Mouse (Mus musculus) forebrain, embryonic 13.5 days (tissue): ENCODE data around the gene Ilkap. TPM values are rescaled to one million over a fixed set of nuclear protein-coding genes. Genes with fewer than 3 reads are reported as not detected.

Source experiments
- ATAC-seq: fragments of 200-750 bp; cut with Nextera tagmentation; 2 replicates; pipeline ENCODE4 v1.8.0; 2017
- H3K27ac ChIP-seq: fragments of 300-500 bp; sonication (generic); 2 replicates; pipeline ENCODE4 v1.5.1; 2015; ENCODE audit warnings: inconsistent platforms, mild to moderate bottlenecking, moderate library complexity
- H3K27me3 ChIP-seq: fragments of 300-500 bp; sonication (generic); 2 replicates; pipeline ENCODE4 v1.6.1; 2015; ENCODE audit warnings: mild to moderate bottlenecking, inconsistent platforms
- H3K36me3 ChIP-seq: fragments of 300-500 bp; sonication (generic); 2 replicates; pipeline ENCODE4 v1.6.1; 2015; ENCODE audit warnings: mild to moderate bottlenecking, inconsistent platforms; ENCODE audit not compliant: poor library complexity, severe bottlenecking
- H3K4me1 ChIP-seq: fragments of 300-500 bp; sonication (generic); 2 replicates; pipeline ENCODE4 v1.6.1; 2015; ENCODE audit warnings: inconsistent platforms
- H3K4me2 ChIP-seq: fragments of 300-500 bp; sonication (generic); 2 replicates; pipeline ENCODE4 v1.6.1; 2015; ENCODE audit warnings: inconsistent platforms, mild to moderate bottlenecking, moderate library complexity
- H3K4me3 ChIP-seq: fragments of 300-500 bp; sonication (generic); 2 replicates; pipeline ENCODE4 v1.5.1; 2015; ENCODE audit warnings: mild to moderate bottlenecking, inconsistent platforms
- H3K9ac ChIP-seq: fragments of 300-500 bp; sonication (generic); 2 replicates; pipeline ENCODE4 v1.6.1; 2015; ENCODE audit warnings: mild to moderate bottlenecking, inconsistent platforms
- H3K9me3 ChIP-seq: fragments of 300-500 bp; sonication (generic); replicated peaks from 2 replicates; pipeline ENCODE4 v1.6.1; 2016; ENCODE audit warnings: inconsistent platforms
- WGBS: fragments of 180-500 bp; shearing (Covaris S2); methylation state at CpG from one replicate; pipeline ENCODE4 v1.1.7; 2015; 5-methylcytosine and 5-hydroxymethylcytosine counted together
- polyA plus RNA-seq: library from polyadenylated mRNA; unstranded; fragments of >200 nt; fragmentation: Nextera tagmentation; extraction: Ambion mirVana; gene quantifications from 2 replicates; pipeline ENCODE4 v1.2.1, GENCODE M21; 2015

Gene Ilkap
- polyA plus RNA-seq = 162 and 181 TPM in 2 replicates

DNA sequence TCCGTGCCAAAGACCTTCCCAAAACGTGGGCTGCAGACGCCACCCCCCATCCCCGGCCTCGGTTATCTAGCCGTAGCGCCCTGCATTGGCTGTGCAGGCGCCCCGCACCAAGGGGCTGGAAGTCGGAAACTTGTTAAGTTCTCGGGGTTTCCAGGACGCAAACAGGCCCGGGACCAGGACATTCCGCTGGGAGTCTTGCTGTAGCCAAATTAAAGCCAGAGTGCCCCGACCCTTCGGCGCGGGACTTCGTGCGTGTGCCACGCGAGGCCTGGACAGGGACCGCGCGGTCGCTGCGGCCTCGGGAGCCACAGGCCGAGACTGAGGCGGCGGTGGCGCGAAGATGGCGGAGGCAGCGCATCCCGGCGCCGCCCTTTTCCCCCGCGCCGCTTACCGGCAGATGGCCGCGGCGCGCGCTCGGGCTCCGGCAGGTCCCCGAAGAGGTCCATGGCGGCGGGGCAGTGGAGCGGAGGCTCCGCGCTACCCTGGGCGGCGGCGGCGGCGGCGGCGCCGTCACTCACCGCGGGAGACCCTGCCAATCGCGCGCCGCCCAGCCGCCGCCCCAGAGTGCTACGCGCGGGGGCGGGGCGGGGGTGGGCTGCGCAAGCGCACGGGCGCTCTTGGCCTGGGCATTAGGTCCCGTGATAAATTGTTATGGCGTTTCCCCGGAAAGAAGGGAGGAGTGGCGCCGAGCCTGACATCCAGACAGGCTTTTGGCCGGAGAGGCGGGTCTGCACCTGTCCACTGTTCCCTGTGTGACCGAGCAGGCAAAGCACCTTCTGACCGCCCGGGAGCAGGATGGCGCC is at the start of gene Ilkap:
Ilkap (minus strand) TSS at position 556 of the 803 bp plus-strand sequence.
- Histone ChIP-seq H3K4me3 (peak within 1 kb of the TSS; percentile 86), H3K27me3 (no peaks in the 10 kb centered on the region), H3K9ac (peak within 1 kb of the TSS; percentile 89), H3K4me1 (peaks cover 29% of the 10 kb centered on the region), H3K4me2 (peak within 1 kb of the TSS; percentile 96), H3K36me3 (peaks cover 22% of the 10 kb centered on the region), H3K9me3 (no peaks in the 10 kb centered on the region), H3K27ac (peak within 1 kb of the TSS; percentile 84)
- under 1% methylated on average over 88 of the region's 91 CpGs for WGBS
- ATAC-seq = peak; percentile 98

DNA sequence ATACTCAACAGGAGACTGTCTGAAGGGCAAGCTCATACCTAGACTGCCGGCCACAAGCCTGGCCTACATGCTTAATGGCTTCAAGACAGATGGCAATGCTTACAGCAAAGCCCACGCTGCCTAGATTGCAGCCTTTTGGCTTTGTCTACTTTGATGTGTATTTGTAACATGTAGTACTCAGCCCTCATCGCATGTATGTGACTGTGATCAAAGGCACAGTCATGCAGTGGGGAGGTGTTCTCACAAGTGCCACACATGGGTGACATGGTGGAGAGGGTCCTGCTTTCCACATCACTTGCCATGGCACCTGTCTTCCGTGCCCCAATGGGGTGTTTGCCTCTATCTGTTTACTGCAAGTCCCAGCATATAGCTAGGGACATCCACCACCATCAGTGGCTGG is 47.9 kb upstream of the Ilkap start:
- Histone ChIP-seq H3K36me3 (peaks cover 45% of the 10 kb centered on the region), H3K27me3 (no peaks in the 10 kb centered on the region), H3K9ac (no peak overlapping the region), H3K4me3 (no peak overlapping the region), H3K4me1 (no peaks in the 10 kb centered on the region), H3K9me3 (peaks cover 7% of the 10 kb centered on the region; the same call in 1 of the 2 replicates), H3K27ac (no peak overlapping the region), H3K4me2 (no peak overlapping the region)
- ATAC-seq = no peak
- WGBS = 96% methylated on average over 4 of the region's 4 CpGs

- Histone ChIP-seq H3K9me3 (peaks cover 7% of the 10 kb centered on the region; the same call in 1 of the 2 replicates), H3K27ac (no peak overlapping the region), H3K9ac (no peak overlapping the region), H3K4me3 (no peak overlapping the region), H3K4me1 (no peaks in the 10 kb centered on the region), H3K27me3 (no peaks in the 10 kb centered on the region), H3K4me2 (no peak overlapping the region), H3K36me3 (peaks cover 45% of the 10 kb centered on the region)
- WGBS = 89% methylated on average over 8 of the region's 8 CpGs
- no peak for ATAC-seq
These were observed 47.4 kb upstream of the Ilkap start for GRCm38 (mm10) chr1:91446060-91446459.

DNA sequence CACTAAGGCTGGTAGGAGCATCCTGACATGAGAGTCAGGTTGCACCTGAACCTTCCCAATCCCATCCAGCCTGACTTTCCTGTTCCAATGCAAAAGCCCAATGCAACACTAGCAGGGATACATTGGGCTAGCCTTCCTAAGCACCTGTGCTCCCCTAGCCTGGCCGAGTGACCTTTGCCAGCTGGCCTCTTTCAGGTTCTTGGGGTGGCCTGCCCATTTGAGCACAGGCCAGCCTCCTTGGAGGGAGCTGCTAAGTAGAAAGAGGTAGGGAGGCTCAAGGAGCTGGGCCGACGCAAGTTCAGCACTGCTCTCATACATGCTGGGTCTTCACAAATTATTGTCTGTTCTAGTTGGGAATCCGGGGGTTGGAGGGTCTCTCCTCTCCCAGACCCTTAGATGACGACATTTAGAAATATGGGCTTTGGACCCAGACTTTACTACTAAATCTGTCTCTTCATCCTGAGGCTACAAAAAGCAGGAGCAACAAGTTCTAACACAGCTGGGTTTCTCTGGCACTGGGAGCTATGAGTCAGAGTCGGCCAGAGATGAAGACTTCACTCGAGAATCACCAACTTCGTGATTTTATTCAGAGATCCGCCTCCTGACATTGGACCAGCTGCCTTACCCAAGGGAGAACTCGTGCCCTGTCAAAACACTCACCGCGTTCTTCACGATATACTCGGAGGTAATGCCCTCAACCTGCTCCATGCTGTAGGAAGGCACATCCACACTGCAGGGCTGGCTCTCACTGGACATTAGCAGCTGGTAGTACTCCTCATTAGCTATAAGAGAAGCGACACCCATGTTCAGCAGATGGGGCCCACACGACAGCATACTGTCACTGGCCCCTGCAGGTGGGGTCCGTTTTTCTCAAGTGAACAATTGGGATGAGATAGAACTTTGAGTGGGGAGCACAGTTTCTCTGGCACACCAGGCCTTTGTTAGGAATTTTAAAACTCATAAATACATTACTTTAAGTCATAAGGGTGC is 46.5 kb upstream of the Ilkap start:
- no peak overlapping the region for H3K4me3 ChIP-seq
- H3K4me2 ChIP-seq = no peak overlapping the region
- peaks cover 7% of the 10 kb centered on the region; the same call in 1 of the 2 replicates for H3K9me3 ChIP-seq
- H3K27ac ChIP-seq = no peak overlapping the region
- no peaks in the 10 kb centered on the region for H3K4me1 ChIP-seq
- peaks cover 45% of the 10 kb centered on the region for H3K36me3 ChIP-seq
- no peak for ATAC-seq
- no peak overlapping the region for H3K9ac ChIP-seq
- WGBS = 92% methylated on average over 17 of the region's 17 CpGs
- no peaks in the 10 kb centered on the region for H3K27me3 ChIP-seq

DNA sequence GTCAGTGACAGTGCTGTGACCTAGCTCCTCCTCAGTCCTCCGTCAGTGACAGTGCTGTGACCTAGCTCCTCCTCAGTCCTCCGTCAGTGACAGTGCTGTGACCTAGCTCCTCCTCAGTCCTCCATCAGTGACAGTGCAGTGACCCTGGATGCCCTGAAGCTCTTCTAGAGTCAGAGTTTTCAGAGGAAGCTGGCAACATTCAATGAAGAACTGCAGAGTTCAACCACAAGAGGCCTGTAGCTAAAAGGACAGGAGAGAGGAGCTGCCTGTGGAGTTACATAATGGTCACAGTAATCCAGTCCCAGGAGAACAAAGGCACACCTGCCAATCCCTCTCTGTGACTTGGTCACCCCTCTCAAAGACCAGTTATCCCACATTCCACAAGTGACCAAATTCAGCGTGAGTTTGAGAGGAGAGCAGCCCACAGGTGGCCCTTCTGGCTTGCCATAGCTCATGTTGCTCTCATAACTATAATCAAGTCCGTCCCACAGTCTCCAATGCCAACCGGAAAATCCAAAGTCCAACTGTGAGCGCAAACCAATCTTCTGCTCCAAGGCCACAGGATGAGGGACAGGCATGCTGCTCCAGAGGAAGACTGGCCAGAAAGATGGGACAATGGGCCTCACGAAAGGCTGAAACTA is 43.9 kb upstream of the Ilkap start:
- WGBS = 71% methylated on average over 7 of the region's 7 CpGs
- no peak for ATAC-seq
- peaks cover 39% of the 10 kb centered on the region for H3K36me3 ChIP-seq

DNA sequence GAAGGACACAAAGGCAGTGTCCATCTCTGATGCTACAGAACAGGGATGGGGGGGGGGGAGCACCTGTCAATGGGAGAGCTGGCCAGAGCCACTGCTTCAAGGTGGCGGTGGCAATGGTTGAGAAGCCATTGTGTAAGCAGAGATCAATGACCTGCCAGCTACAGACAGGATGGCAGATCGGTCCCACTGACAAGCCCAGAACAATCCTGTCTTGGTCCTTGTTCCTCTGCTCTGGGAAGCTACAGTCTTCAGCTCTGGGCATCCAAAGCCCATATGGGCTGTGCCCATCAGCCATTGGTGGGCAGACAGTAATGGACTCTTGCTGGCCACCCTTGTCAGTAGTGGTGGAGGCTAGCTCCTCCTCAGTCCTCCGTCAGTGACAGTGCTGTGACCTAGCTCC is 43.2 kb upstream of the Ilkap start:
- Histone ChIP-seq H3K9me3 (no peaks in the 10 kb centered on the region), H3K27me3 (no peaks in the 10 kb centered on the region), H3K4me2 (no peak overlapping the region), H3K36me3 (peaks cover 33% of the 10 kb centered on the region), H3K4me1 (peaks cover under 1% of the 10 kb centered on the region; the same call in 1 of the 2 replicates), H3K4me3 (no peak overlapping the region), H3K27ac (no peak overlapping the region), H3K9ac (no peak overlapping the region)
- 90% methylated on average over 3 of the region's 3 CpGs for whole genome bisulfite sequencing
- no peak for ATAC-seq

More for the DNA sequence above, 43.9 kb upstream of the Ilkap start:
- no peak overlapping the region for H3K27ac ChIP-seq
- no peaks in the 10 kb centered on the region for H3K27me3 ChIP-seq
- no peak overlapping the region for H3K4me3 ChIP-seq
- H3K9me3 ChIP-seq = peaks cover 3% of the 10 kb centered on the region; the same call in 1 of the 2 replicates
- H3K9ac ChIP-seq = no peak overlapping the region
- no peak overlapping the region for H3K4me2 ChIP-seq
- H3K4me1 ChIP-seq = no peaks in the 10 kb centered on the region

DNA sequence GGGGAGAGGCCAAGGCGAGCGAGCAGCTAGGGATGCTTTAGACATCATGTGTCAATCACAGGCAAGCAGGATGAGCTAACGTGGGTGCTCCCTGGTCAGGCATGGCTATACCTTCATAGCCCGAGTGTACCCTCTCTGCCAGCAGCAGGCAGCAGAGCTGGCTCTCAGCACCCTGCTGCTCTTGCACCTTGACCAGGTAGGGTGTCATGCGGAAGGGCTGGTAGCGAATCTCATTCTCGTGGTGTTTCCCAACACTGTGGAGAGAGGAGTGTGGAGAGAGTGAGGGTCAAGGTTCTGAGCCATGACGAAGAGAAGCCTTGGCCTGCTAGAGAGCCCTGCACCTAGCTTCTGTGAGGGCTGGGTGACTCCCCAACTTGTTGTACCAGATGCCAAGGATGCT is 41.2 kb upstream of the Ilkap start:
- H3K4me3 ChIP-seq = no peak overlapping the region
- no peak overlapping the region for H3K4me2 ChIP-seq
- H3K4me1 ChIP-seq = peaks cover 13% of the 10 kb centered on the region
- H3K9me3 ChIP-seq = no peaks in the 10 kb centered on the region
- no peak for ATAC-seq
- 97% methylated on average over 8 of the region's 8 CpGs for WGBS
- H3K27ac ChIP-seq = no peak overlapping the region
- no peak overlapping the region for H3K9ac ChIP-seq
- H3K36me3 ChIP-seq = peaks cover 18% of the 10 kb centered on the region
- H3K27me3 ChIP-seq = no peaks in the 10 kb centered on the region

DNA sequence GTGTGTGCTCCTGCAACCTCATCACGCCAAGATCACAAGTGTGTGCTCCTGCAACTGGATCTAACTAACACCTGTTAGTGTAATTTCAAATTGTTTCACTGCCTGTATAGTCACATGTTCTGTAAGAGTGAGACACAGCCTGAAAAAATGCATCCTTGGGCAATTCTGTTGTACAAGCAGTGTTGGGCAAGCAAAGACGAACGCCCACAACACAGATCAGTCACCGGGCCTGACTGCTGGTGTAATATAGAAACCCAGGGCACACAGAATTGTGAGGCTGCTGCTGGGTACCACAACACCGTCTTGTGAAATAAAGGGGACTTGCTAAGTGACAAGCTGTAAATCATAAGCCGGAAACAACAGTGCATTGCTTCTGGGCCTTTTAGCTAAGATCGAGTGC is 39.0 kb upstream of the Ilkap start:
- peaks cover 13% of the 10 kb centered on the region for H3K4me1 ChIP-seq
- H3K4me2 ChIP-seq = no peak overlapping the region
- no peaks in the 10 kb centered on the region for H3K9me3 ChIP-seq
- no peak overlapping the region for H3K4me3 ChIP-seq
- H3K27ac ChIP-seq = no peak overlapping the region
- H3K27me3 ChIP-seq = no peaks in the 10 kb centered on the region
- 90% methylated on average over 7 of the region's 7 CpGs for WGBS
- H3K36me3 ChIP-seq = peaks cover 28% of the 10 kb centered on the region
- ATAC-seq = no peak
- no peak overlapping the region for H3K9ac ChIP-seq

- peaks cover 32% of the 10 kb centered on the region for H3K36me3 ChIP-seq
- ATAC-seq = no peak
- H3K27me3 ChIP-seq = no peaks in the 10 kb centered on the region
- no peak overlapping the region for H3K4me3 ChIP-seq
- H3K4me2 ChIP-seq = no peak overlapping the region
- WGBS = 84% methylated on average over 3 of the region's 3 CpGs
- no peak overlapping the region for H3K27ac ChIP-seq
- H3K9ac ChIP-seq = no peak overlapping the region
- peaks cover 13% of the 10 kb centered on the region for H3K4me1 ChIP-seq
- H3K9me3 ChIP-seq = no peaks in the 10 kb centered on the region
These were observed 38.4 kb upstream of the Ilkap start for GRCm38 (mm10) chr1:91437083-91437400.

GRCm38 (mm10) chr1:91436380-91437082 is 37.9 kb upstream of the Ilkap start:
- Histone ChIP-seq H3K9ac (peak overlapping the region; percentile 9; the same call in 1 of the 2 replicates), H3K27me3 (no peaks in the 10 kb centered on the region), H3K36me3 (peaks cover 32% of the 10 kb centered on the region), H3K27ac (no peak overlapping the region; the same call in 1 of the 2 replicates), H3K4me3 (no peak overlapping the region), H3K4me2 (no peak overlapping the region), H3K4me1 (peaks cover 13% of the 10 kb centered on the region), H3K9me3 (no peaks in the 10 kb centered on the region)
- 72% methylated on average over 6 of the region's 6 CpGs for WGBS
- no peak for ATAC-seq

GRCm38 (mm10) chr1:91435606-91436130 is 37.1 kb upstream of the Ilkap start:
- Histone ChIP-seq H3K36me3 (peaks cover 32% of the 10 kb centered on the region), H3K27ac (no peak overlapping the region), H3K9ac (no peak overlapping the region), H3K9me3 (no peaks in the 10 kb centered on the region), H3K4me2 (no peak overlapping the region), H3K4me3 (no peak overlapping the region), H3K4me1 (peaks cover 13% of the 10 kb centered on the region), H3K27me3 (no peaks in the 10 kb centered on the region)
- WGBS = 87% methylated on average over 13 of the region's 13 CpGs
- ATAC-seq = no peak
